Mouse (Mus musculus) kidney, adult 2 months (tissue): ENCODE measurements at regions not wholly inside any gene's neighbourhood (a gene's known extent, or its start where the extent isn't known, plus 50 kb on each side); places are given as distances from the start of the nearest gene placed in this dataset.

Source experiments
- CTCF ChIP-seq: fragments of 200-500 bp; conservative IDR thresholded peaks from 2 replicates; pipeline ENCODE4 v1.5.1; 2011; ENCODE audit warnings: low read depth, mild to moderate bottlenecking, control low read depth, low read length, moderate library complexity, mixed read lengths; ENCODE audit not compliant: insufficient read depth, insufficient read length
- POLR2A ChIP-seq: fragments of 200-500 bp; IDR thresholded peaks from one replicate; pipeline ENCODE4 v1.6.1; 2011; ENCODE audit warnings: low read depth, low read length, control low read depth

DNA sequence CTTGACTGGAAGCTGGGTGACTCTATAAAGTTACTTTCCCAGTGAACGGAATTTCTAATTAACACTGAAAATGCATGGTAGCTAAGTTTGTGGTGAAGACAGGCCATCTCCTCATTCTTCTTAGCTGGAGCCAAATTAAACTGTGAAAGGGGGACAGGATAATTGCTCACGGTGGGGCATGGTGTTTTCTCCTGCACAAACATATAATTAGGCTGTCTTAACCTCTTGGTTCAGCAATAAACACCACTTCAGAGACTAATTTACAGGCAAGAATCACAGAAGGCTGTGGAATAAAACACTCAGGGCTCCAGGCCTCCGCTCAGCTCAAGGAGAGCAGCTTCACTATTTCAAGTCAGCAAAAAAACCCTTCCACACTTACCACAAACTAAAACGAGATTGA is 261.9 kb upstream of the Nt5e start:
- TF ChIP-seq POLR2A (no peak), CTCF (no peak)
